Mouse (Mus musculus) heart, adult 2 months (tissue): ENCODE measurements around the gene Dhrs13. TPM values are rescaled to one million over a fixed set of nuclear protein-coding genes. Genes with fewer than 3 reads are reported as not detected.

Experiments
- DNase-seq, 2 experiments: peaks; one replicate each; pipeline ENCODE4 v3.0.0; 2021
- H3K27ac ChIP-seq: fragments of 200-600 bp; 2 replicates; pipeline ENCODE4 v1.8.1; 2022
- H3K27me3 ChIP-seq: fragments of 200-500 bp; 2 replicates; pipeline ENCODE4 v1.6.1; 2012; ENCODE audit warnings: mild to moderate bottlenecking, low read length, inconsistent platforms, mixed read lengths; ENCODE audit not compliant: control insufficient read depth, insufficient read depth
- H3K36me3 ChIP-seq: fragments of 200-500 bp; 2 replicates; pipeline ENCODE4 v1.6.1; 2012; ENCODE audit warnings: low read length, inconsistent platforms; ENCODE audit not compliant: control insufficient read depth, insufficient read depth
- H3K4me1 ChIP-seq: fragments of 200-500 bp; 2 replicates; pipeline ENCODE4 v1.6.1; 2011; ENCODE audit warnings: low read length; ENCODE audit not compliant: control insufficient read depth, insufficient read depth
- H3K4me3 ChIP-seq: fragments of 200-600 bp; 2 replicates; pipeline ENCODE4 v1.8.1; 2022
- H3K79me2 ChIP-seq: fragments of 200-500 bp; replicated peaks from 2 replicates; pipeline ENCODE4 v1.6.1; 2012; ENCODE audit warnings: mild to moderate bottlenecking, inconsistent platforms, low read length, moderate library complexity, mixed read lengths; ENCODE audit not compliant: control insufficient read depth, insufficient read depth
- H3K9ac ChIP-seq: fragments of 200-500 bp; 2 replicates; pipeline ENCODE4 v1.6.1; 2012; ENCODE audit warnings: low read depth, mild to moderate bottlenecking, control low read depth, inconsistent platforms, low read length, mixed read lengths
- CTCF ChIP-seq: fragments of 200-600 bp; IDR thresholded peaks from 2 replicates; pipeline ENCODE4 v1.8.1; 2022; ENCODE audit warnings: antibody characterized with exemption, mild to moderate bottlenecking, moderate library complexity
- EP300 ChIP-seq: fragments of 200-500 bp; IDR thresholded peaks from 2 replicates; pipeline ENCODE4 v1.6.1; 2011; ENCODE audit warnings: low read depth, low read length, control low read depth; ENCODE audit not compliant: insufficient read depth
- POLR2A ChIP-seq: fragments of 200-500 bp; IDR thresholded peaks from 2 replicates; pipeline ENCODE4 v1.6.1; 2011; ENCODE audit warnings: mild to moderate bottlenecking, low read depth, low read length, control low read depth; ENCODE audit not compliant: insufficient read depth
- WGBS: fragments of 180-500 bp; shearing (Covaris S2); methylation state at CpG from one replicate; pipeline ENCODE4 v1.1.7; 2018; 5-methylcytosine and 5-hydroxymethylcytosine counted together
- intact Hi-C: fragments of 180-260 bp; cut with DNase I; formaldehyde crosslinking; loops from one replicate; pipeline ENCODE4 v1.15.1; 2025
- polyA plus RNA-seq: library from polyadenylated mRNA; depleted of rRNA; stranded (reverse); fragments of >200 nt; gene quantifications from 2 replicates; pipeline ENCODE4 v1.2.3, GENCODE M21; 2012
- total RNA-seq, 2 experiments: library from RNA; stranded (reverse); gene quantifications; 2 replicates each; pipeline ENCODE4 v1.2.3; 2021

Gene Dhrs13
- total and polyA plus RNA-seq, 3 experiments, result 3.5 to 4.8 (median 4.0) TPM

GRCm38 (mm10) chr11:78023607-78024006, 8.5 kb upstream of the Dhrs13 start:
- TF ChIP-seq POLR2A (no peak), CTCF (peak; percentile 60)
- 74% methylated on average over 8 of the region's 8 CpGs for whole genome bisulfite sequencing
- no peaks in the 10 kb centered on the region for H3K79me2 ChIP-seq
- no peak overlapping the region for H3K9ac ChIP-seq
- no peaks in the 10 kb centered on the region for H3K4me1 ChIP-seq
- DNase-seq, result no peak
- peaks cover under 1% of the 10 kb centered on the region; the same call in 1 of the 2 replicates for H3K36me3 ChIP-seq
- intact Hi-C loops, result no loop called here
- H3K27ac ChIP-seq, result no peak overlapping the region
- H3K27me3 ChIP-seq, result no peaks in the 10 kb centered on the region
- no peak overlapping the region for H3K4me3 ChIP-seq

- Histone ChIP-seq H3K4me3 (no peak overlapping the region), H3K79me2 (no peaks in the 10 kb centered on the region), H3K27ac (no peak overlapping the region), H3K27me3 (no peaks in the 10 kb centered on the region), H3K9ac (no peak overlapping the region), H3K36me3 (no peaks in the 10 kb centered on the region; the same call in 1 of the 2 replicates), H3K4me1 (peaks cover 7% of the 10 kb centered on the region)
- WGBS, result 88% methylated on average over 8 of the region's 8 CpGs
- DNase-seq, result no peak
- intact Hi-C loops, result no loop called here
- no peak for TF ChIP-seq CTCF
- TF ChIP-seq POLR2A, result no peak
- TF ChIP-seq EP300, result no peak
Observed at GRCm38 (mm10) chr11:78029240-78029639, 2.8 kb upstream of the Dhrs13 start.

- intact Hi-C loops, result no loop called here
- Histone ChIP-seq H3K4me1 (peaks cover 7% of the 10 kb centered on the region), H3K9ac (no peak overlapping the region), H3K4me3 (no peak overlapping the region), H3K27ac (no peak overlapping the region), H3K79me2 (no peaks in the 10 kb centered on the region), H3K27me3 (no peaks in the 10 kb centered on the region), H3K36me3 (no peaks in the 10 kb centered on the region; the same call in 1 of the 2 replicates)
- WGBS, result 51% methylated on average over 2 of the region's 2 CpGs
- TF ChIP-seq POLR2A (no peak), CTCF (no peak), EP300 (no peak)
- DNase-seq, result no peak
Observed at GRCm38 (mm10) chr11:78030600-78030999, 1.5 kb upstream of the Dhrs13 start.

GRCm38 (mm10) chr11:78031389-78031788, 691 bp upstream of the Dhrs13 start:
- no peak overlapping the region for H3K9ac ChIP-seq
- TF ChIP-seq POLR2A (no peak), CTCF (no peak)
- DNase-seq, result no peak
- no peak overlapping the region; the same call in 1 of the 2 replicates for H3K27ac ChIP-seq
- no peaks in the 10 kb centered on the region for H3K27me3 ChIP-seq
- peak overlapping the region; percentile 58; the same call in 1 of the 2 replicates for H3K4me3 ChIP-seq
- intact Hi-C loops, result no loop called here
- H3K79me2 ChIP-seq, result no peaks in the 10 kb centered on the region
- WGBS, result 50% methylated on average over 6 of the region's 6 CpGs
- H3K36me3 ChIP-seq, result no peaks in the 10 kb centered on the region; the same call in 1 of the 2 replicates
- peaks cover 7% of the 10 kb centered on the region for H3K4me1 ChIP-seq

GRCm38 (mm10) chr11:78032809-78033195, 722 bp downstream of the Dhrs13 start:
- Histone ChIP-seq H3K9ac (peak overlapping the region; percentile 88), H3K4me3 (peak overlapping the region; percentile 58), H3K27ac (peak overlapping the region; percentile 71), H3K36me3 (no peaks in the 10 kb centered on the region; the same call in 1 of the 2 replicates), H3K79me2 (no peaks in the 10 kb centered on the region), H3K27me3 (no peaks in the 10 kb centered on the region), H3K4me1 (peaks cover 7% of the 10 kb centered on the region)
- 10% methylated on average over 5 of the region's 5 CpGs for WGBS
- intact Hi-C loops, result no loop called here
- no peak for DNase-seq
- TF ChIP-seq POLR2A (no peak), EP300 (no peak), CTCF (no peak)

- Histone ChIP-seq H3K36me3 (no peaks in the 10 kb centered on the region; the same call in 1 of the 2 replicates), H3K79me2 (no peaks in the 10 kb centered on the region), H3K4me3 (no peak overlapping the region), H3K4me1 (peaks cover 7% of the 10 kb centered on the region), H3K27me3 (no peaks in the 10 kb centered on the region), H3K9ac (no peak overlapping the region), H3K27ac (no peak overlapping the region)
- TF ChIP-seq EP300 (no peak), POLR2A (no peak), CTCF (no peak)
- intact Hi-C loops, result no loop called here
- 89% methylated on average over 23 of the region's 23 CpGs for WGBS
- DNase-seq, result no peak
Observed at GRCm38 (mm10) chr11:78033931-78034617, 2.0 kb downstream of the Dhrs13 start.
